Mouse (Mus musculus): ENCODE data around the gene Spcs1. TPM values are rescaled to one million over a fixed set of nuclear protein-coding genes. Genes with fewer than 3 reads are reported as not detected.

Gene Spcs1
- polyA plus RNA-seq, 1 experiment from 2014 or later: 341 TPM

Other genes starting within 250 kb of the Spcs1 start
- gene Tmem110, start 176.1 kb downstream of the Spcs1 start, polyA plus RNA-seq (2016; fragmentation: Nextera tagmentation; extraction: Ambion mirVana): 39.2 and 41.4 TPM in 2 replicates
- gene Mustn1, start 122.5 kb downstream of the Spcs1 start, polyA plus RNA-seq (2016; fragmentation: Nextera tagmentation; extraction: Ambion mirVana): 2.5 and 4.3 TPM in 2 replicates
- gene Itih4, start 115.2 kb downstream of the Spcs1 start, polyA plus RNA-seq (2016; fragmentation: Nextera tagmentation; extraction: Ambion mirVana): not detected in 2 replicates
- gene Itih3, start 77.9 kb downstream of the Spcs1 start, polyA plus RNA-seq (2016; fragmentation: Nextera tagmentation; extraction: Ambion mirVana): 0.28 and 0.46 TPM in 2 replicates
- not detected in 2 replicates for gene Itih1, start 58.4 kb downstream of the Spcs1 start, polyA plus RNA-seq (2016; fragmentation: Nextera tagmentation; extraction: Ambion mirVana)
- gene Nek4, start 50.3 kb downstream of the Spcs1 start, polyA plus RNA-seq (2016; fragmentation: Nextera tagmentation; extraction: Ambion mirVana): 16.1 and 19.0 TPM in 2 replicates
- gene Glt8d1, start 272 bp downstream of the Spcs1 start, polyA plus RNA-seq (2016; fragmentation: Nextera tagmentation; extraction: Ambion mirVana): 61.2 and 67.4 TPM in 2 replicates
- gene Pbrm1, start 17.5 kb upstream of the Spcs1 start, polyA plus RNA-seq (2016; fragmentation: Nextera tagmentation; extraction: Ambion mirVana): 176 and 178 TPM in 2 replicates
- 99.5 and 121 TPM in 2 replicates for gene Gnl3, start 17.5 kb upstream of the Spcs1 start, polyA plus RNA-seq (2016; fragmentation: Nextera tagmentation; extraction: Ambion mirVana)
- 59.1 and 64.8 TPM in 2 replicates for gene Smim4, start 127.3 kb upstream of the Spcs1 start, polyA plus RNA-seq (2016; fragmentation: Nextera tagmentation; extraction: Ambion mirVana)
- 455 and 459 TPM in 2 replicates for gene Nt5dc2, start 129.4 kb upstream of the Spcs1 start, polyA plus RNA-seq (2016; fragmentation: Nextera tagmentation; extraction: Ambion mirVana)
- 28.4 and 29.6 TPM in 2 replicates for gene Stab1, start 167.0 kb upstream of the Spcs1 start, polyA plus RNA-seq (2016; fragmentation: Nextera tagmentation; extraction: Ambion mirVana)
- gene Tnnc1, start 206.6 kb upstream of the Spcs1 start, polyA plus RNA-seq (2016; fragmentation: Nextera tagmentation; extraction: Ambion mirVana): 67.1 and 90.7 TPM in 2 replicates
- 503 and 527 TPM in 2 replicates for gene Nisch, start 215.3 kb upstream of the Spcs1 start, polyA plus RNA-seq (2016; fragmentation: Nextera tagmentation; extraction: Ambion mirVana)
- gene Sema3g, start 216.2 kb upstream of the Spcs1 start, polyA plus RNA-seq (2016; fragmentation: Nextera tagmentation; extraction: Ambion mirVana): 1.1 and 1.2 TPM in 2 replicates
- gene Phf7, start 249.6 kb upstream of the Spcs1 start, polyA plus RNA-seq (2016; fragmentation: Nextera tagmentation; extraction: Ambion mirVana): 13.1 and 13.6 TPM in 2 replicates
- 101 and 104 TPM in 2 replicates for gene Bap1, start 249.8 kb upstream of the Spcs1 start, polyA plus RNA-seq (2016; fragmentation: Nextera tagmentation; extraction: Ambion mirVana)